Mouse (Mus musculus): ENCODE measurements around the gene Elobl. TPM values are rescaled to one million over a fixed set of nuclear protein-coding genes. Genes with fewer than 3 reads are reported as not detected.

The Elobl gene
- polyA plus RNA-seq, 1 experiment from 2014 or later = not detected

DNA sequence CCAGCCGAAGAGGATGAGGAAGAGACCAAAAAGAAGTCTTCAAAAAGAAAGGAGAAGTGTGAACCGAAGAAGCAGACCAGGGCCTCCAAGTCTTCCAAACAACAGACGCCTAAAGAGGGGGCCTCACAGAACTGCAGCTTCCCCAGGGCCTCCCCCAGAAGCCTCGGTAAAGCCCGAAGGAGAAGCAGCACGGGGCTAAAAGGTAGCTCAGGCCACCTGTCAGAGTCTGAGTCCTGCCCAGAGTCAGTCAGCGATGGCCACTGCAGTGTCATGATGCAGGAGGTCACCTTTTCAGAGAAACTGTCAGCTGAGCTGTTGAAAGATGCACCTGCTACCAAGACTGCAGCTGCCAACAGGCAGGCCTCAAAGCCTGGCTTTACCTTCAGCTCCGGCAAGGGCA is 14.6 kb upstream of the Elobl start:
- H3K9ac ChIP-seq = no peak overlapping the region
- ATAC-seq (ENCODE audit: low FRiP score, low read depth) = no peak
- H3K4me3 ChIP-seq = no peak overlapping the region
- H3K36me3 ChIP-seq = peaks cover 32% of the 10 kb centered on the region
- H3K4me1 ChIP-seq (replicated peaks) = no peaks in the 10 kb centered on the region
- 96% methylated on average over 8 of the region's 8 CpGs for WGBS
- no peaks in the 10 kb centered on the region for H3K27me3 ChIP-seq
- no peaks in the 10 kb centered on the region for H3K9me3 ChIP-seq
- no peak overlapping the region for H3K4me2 ChIP-seq
- H3K27ac ChIP-seq (replicated peaks) = no peak overlapping the region

GRCm38 (mm10) chr11:88977188-88977587 is 10.5 kb upstream of the Elobl start:
- H3K27ac ChIP-seq (replicated peaks) = no peak overlapping the region
- H3K9ac ChIP-seq = no peak overlapping the region
- H3K36me3 ChIP-seq = peaks cover 7% of the 10 kb centered on the region; the same call in 1 of the 2 replicates
- no peak overlapping the region for H3K4me3 ChIP-seq
- WGBS = 96% methylated on average over 5 of the region's 5 CpGs
- peaks cover 14% of the 10 kb centered on the region for H3K4me1 ChIP-seq (replicated peaks)
- H3K4me2 ChIP-seq = no peak overlapping the region
- ATAC-seq (ENCODE audit: low FRiP score, low read depth) = no peak
- H3K9me3 ChIP-seq = no peaks in the 10 kb centered on the region
- H3K27me3 ChIP-seq = no peaks in the 10 kb centered on the region

DNA sequence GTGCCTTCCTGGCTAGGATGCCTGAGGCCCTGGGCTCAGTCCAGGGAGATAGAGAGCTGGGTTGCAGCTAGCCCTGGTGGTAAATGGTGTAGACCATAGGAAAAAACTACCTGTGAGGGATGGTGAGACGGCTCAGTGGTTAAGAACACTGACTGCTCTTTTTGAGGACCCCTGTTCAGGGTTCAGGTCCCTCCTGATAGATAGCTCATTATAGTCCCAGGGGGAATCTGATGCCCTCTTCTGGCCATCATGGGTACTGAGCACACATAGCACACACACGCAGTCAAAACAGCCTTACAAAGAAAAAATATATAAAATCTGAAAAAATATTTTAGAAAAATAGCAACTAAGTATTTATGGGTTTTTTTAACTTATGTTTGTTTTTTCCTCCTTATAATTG is 9.6 kb upstream of the Elobl start:
- Histone ChIP-seq H3K9me3 (no peaks in the 10 kb centered on the region), H3K4me2 (no peak overlapping the region), H3K4me3 (no peak overlapping the region), H3K36me3 (peaks cover under 1% of the 10 kb centered on the region; the same call in 1 of the 2 replicates), H3K9ac (no peak overlapping the region), H3K27me3 (no peaks in the 10 kb centered on the region), H3K27ac (replicated peaks) (no peak overlapping the region), H3K4me1 (replicated peaks) (peaks cover 14% of the 10 kb centered on the region)
- WGBS = 94% methylated on average over 2 of the region's 2 CpGs
- ATAC-seq (ENCODE audit: low FRiP score, low read depth) = no peak

DNA sequence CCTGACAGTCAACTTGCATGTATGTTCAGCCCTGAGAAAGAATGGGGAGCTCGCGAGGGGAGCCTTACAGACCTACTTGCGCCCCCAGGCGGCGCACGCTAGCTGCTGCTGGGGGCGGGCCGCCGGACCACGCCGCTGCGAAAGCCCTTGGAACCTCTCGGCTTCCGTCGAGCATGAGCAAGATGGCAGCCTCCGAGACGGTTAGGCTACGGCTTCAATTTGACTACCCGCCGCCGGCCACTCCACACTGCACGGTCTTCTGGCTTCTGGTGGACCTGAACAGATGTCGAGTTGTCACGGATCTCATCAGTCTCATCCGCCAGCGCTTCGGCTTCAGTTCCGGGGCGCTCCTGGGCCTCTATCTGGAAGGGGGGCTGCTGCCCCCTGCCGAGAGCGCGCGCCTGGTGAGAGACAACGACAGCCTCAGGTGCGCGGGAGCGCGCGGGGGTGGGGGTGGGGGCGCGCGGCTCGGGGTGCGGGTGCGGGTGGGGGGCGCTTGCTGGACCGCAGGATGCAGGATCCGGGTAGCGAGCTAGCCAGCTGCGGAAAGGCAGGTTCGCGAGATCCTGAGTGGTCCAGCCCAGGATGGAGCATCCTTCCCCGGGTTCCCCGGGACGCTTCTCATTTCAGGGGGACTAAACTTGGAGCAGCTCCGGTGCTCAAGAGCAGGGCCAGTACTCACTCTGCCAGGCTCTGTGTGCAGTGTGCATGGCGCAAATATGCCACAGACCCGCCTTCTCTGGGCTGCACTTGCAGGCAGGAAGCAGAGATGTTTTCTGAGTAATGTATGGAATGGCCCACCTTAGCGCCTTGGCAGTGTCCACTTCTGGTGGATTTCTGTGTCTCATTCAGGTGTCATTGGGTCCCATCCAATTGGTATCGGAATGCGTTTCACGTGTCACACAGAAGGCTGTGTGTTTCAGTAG is 7.3 kb upstream of the Elobl start:
- peak; percentile 91 for ATAC-seq (ENCODE audit: low FRiP score, low read depth)
- Histone ChIP-seq H3K4me1 (replicated peaks) (peaks cover 14% of the 10 kb centered on the region), H3K27ac (replicated peaks) (peak overlapping the region; percentile 91), H3K9ac (peak overlapping the region; percentile 71), H3K4me2 (peak overlapping the region; percentile 70), H3K4me3 (peak overlapping the region; percentile 50), H3K36me3 (no peaks in the 10 kb centered on the region), H3K9me3 (no peaks in the 10 kb centered on the region), H3K27me3 (no peaks in the 10 kb centered on the region)
- under 1% methylated on average over 61 of the region's 62 CpGs for WGBS

DNA sequence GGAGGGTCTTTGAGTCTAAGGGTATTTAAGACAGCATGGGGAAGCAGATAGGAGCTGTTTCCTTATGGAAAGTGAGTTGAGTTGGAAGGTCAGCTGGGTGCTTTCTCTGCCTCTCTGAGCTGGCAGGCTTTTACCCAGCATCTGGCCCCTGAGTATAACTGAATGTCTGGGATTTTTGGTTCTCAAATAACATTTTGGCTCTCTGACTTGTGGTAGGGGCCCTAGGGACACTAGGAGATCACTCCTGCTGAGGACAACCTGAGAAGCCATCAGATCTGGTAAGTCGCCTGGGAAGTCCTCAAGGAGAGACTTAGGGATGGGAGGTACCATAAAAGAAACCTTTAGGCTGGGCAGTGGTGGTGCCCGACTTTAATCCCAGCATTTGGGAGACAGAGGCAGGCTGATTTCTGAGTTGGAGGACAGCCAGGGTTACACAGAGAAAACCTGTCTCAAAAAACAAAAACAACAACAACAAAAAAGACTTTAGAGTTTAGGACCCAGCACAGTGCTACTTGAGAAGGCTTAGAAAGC is 3.5 kb upstream of the Elobl start, which contains the start of gene Coil:
Coil (plus strand) TSS at position 51 of the 531 bp plus-strand sequence.
- no peak; the same call in 1 of the 2 replicates for ATAC-seq (ENCODE audit: low FRiP score, low read depth)
- Histone ChIP-seq H3K36me3 (no peaks in the 10 kb centered on the region), H3K4me2 (no peak within 1 kb of the TSS)

GRCm38 (mm10) chr11:88958851-88959250 is 7.9 kb downstream of the Elobl start:
- no peak for ATAC-seq (ENCODE audit: low FRiP score, low read depth)
- H3K9me3 ChIP-seq = no peaks in the 10 kb centered on the region
- WGBS = 87% methylated on average over 3 of the region's 3 CpGs

More for the DNA sequence above, 3.5 kb upstream of the Elobl start, which contains the start of gene Coil:
- Histone ChIP-seq H3K4me3 (no peak within 1 kb of the TSS), H3K27me3 (no peaks in the 10 kb centered on the region), H3K4me1 (replicated peaks) (peaks cover 10% of the 10 kb centered on the region), H3K9ac (no peak within 1 kb of the TSS), H3K27ac (replicated peaks) (no peak within 1 kb of the TSS), H3K9me3 (no peaks in the 10 kb centered on the region)
- WGBS = 43% methylated on average over 2 of the region's 2 CpGs

DNA sequence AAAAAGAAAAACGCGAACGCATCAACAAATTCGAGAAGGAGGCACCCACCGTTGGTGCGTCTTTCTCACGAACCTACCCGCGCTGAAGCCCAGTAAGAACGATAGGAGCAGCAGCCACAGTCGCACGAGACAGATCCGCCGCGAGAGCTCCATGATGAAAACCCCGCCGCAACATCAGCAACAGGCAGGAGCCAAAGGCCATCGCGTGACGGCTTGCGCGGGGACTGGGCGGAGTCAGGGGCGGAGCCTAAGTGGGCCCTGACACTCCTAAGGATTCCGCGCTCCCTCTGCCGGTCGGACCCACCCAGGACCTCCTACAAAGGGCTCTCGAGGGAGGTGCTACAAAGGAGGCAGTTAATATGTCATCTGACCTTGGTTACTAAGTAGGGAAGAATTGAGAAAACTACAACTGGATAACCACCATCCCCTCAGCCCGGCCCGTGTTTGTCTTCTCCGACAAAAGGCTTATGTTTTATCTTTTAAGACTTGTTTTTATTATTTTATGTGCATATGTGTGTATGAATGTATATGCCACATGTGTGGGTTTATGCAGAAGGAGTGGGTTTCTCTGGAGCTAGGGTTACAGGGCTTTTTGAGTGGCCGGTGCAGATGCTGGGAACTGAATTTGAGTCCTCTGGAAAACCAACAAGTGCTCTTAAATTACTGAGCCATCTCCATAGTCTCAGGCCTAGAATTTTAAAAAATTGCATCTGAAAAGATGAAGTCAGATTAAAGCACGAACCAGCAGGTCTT is 11.3 kb downstream of the Elobl start, which contains the start of gene Scpep1:
Scpep1 (minus strand) TSS at position 249 of the 753 bp plus-strand sequence.
- Histone ChIP-seq H3K4me3 (peak within 1 kb of the TSS; percentile 57), H3K27ac (replicated peaks) (peak within 1 kb of the TSS; percentile 67), H3K4me1 (replicated peaks) (peaks cover 13% of the 10 kb centered on the region), H3K9ac (peak within 1 kb of the TSS; percentile 53), H3K27me3 (no peaks in the 10 kb centered on the region), H3K36me3 (no peaks in the 10 kb centered on the region), H3K9me3 (no peaks in the 10 kb centered on the region), H3K4me2 (peak within 1 kb of the TSS; percentile 61)
- 5% methylated on average over 34 of the region's 34 CpGs for WGBS
- peak; percentile 98 for ATAC-seq (ENCODE audit: low FRiP score, low read depth)

More at GRCm38 (mm10) chr11:88958851-88959250, 7.9 kb downstream of the Elobl start:
- Histone ChIP-seq H3K4me1 (replicated peaks) (peaks cover 11% of the 10 kb centered on the region), H3K27ac (replicated peaks) (no peak overlapping the region), H3K36me3 (no peaks in the 10 kb centered on the region), H3K9ac (no peak overlapping the region), H3K4me2 (no peak overlapping the region), H3K4me3 (no peak overlapping the region), H3K27me3 (no peaks in the 10 kb centered on the region)

GRCm38 (mm10) chr11:88954803-88955202 is 11.9 kb downstream of the Elobl start:
- no peak for ATAC-seq (ENCODE audit: low FRiP score, low read depth)
- peak overlapping the region; percentile 53 for H3K9ac ChIP-seq
- H3K36me3 ChIP-seq = no peaks in the 10 kb centered on the region
- H3K27ac ChIP-seq (replicated peaks) = peak overlapping the region; percentile 67
- no peaks in the 10 kb centered on the region for H3K9me3 ChIP-seq
- peaks cover 13% of the 10 kb centered on the region for H3K4me1 ChIP-seq (replicated peaks)
- peak overlapping the region; percentile 61 for H3K4me2 ChIP-seq
- H3K27me3 ChIP-seq = no peaks in the 10 kb centered on the region
- 0% methylated on average over 4 of the region's 4 CpGs for whole genome bisulfite sequencing
- H3K4me3 ChIP-seq = peak overlapping the region; percentile 57

GRCm38 (mm10) chr11:88953582-88953981 is 13.1 kb downstream of the Elobl start:
- H3K9ac ChIP-seq = no peak overlapping the region
- no peak overlapping the region for H3K4me3 ChIP-seq
- WGBS = 88% methylated on average over 3 of the region's 3 CpGs
- peak overlapping the region; percentile 61 for H3K4me2 ChIP-seq
- no peaks in the 10 kb centered on the region for H3K9me3 ChIP-seq
- peaks cover 5% of the 10 kb centered on the region; the same call in 1 of the 2 replicates for H3K36me3 ChIP-seq
- no peak overlapping the region for H3K27ac ChIP-seq (replicated peaks)
- ATAC-seq (ENCODE audit: low FRiP score, low read depth) = no peak
- no peaks in the 10 kb centered on the region for H3K27me3 ChIP-seq
- H3K4me1 ChIP-seq (replicated peaks) = peaks cover 13% of the 10 kb centered on the region

DNA sequence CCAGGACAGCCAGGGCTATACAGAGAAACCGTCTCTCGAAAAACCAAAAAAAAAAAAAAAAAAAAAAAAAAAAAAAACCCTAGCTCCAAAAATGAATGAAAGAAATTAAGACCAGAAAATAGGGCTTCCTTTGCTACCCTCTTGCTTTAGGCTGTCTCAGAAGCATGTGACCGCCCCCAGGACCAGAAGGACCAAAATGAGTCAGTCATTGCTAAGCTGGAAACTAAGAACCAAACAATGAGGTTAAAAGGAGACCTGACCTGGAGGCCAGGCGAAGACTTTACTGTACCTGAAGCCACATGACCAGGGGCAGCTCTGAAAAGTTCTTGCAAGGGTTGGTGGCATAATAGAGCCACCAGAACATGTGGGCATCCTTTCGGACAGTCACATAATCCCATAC is 14.6 kb downstream of the Elobl start:
- no peaks in the 10 kb centered on the region for H3K9me3 ChIP-seq
- ATAC-seq (ENCODE audit: low FRiP score, low read depth) = no peak

DNA sequence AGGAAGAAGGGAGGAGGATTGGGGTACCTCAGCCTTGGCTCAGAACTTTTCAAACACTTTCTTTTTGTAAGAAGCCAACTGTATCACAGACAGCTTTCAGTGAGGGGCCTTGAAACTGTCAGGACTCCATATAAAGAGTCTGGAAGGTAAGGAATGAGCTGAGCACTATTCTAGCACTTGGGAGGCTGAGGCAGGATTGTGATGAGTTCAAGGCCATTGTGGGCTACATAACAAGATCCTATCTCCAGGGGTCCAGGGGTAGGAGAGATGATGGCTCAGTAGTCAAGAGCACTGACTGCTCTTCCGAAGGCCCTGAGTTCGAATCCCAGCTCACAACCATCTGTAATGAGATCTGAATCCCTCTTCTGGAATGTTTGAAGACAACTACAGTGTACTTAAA is 15.2 kb downstream of the Elobl start:
- 98% methylated on average over 2 of the region's 2 CpGs for WGBS
- H3K36me3 ChIP-seq = peaks cover 5% of the 10 kb centered on the region; the same call in 1 of the 2 replicates
- no peak overlapping the region for H3K4me2 ChIP-seq
- no peak for ATAC-seq (ENCODE audit: low FRiP score, low read depth)
- no peaks in the 10 kb centered on the region for H3K27me3 ChIP-seq
- H3K9ac ChIP-seq = no peak overlapping the region
- H3K4me1 ChIP-seq (replicated peaks) = peaks cover 13% of the 10 kb centered on the region
- H3K9me3 ChIP-seq = no peaks in the 10 kb centered on the region
- H3K4me3 ChIP-seq = no peak overlapping the region
- H3K27ac ChIP-seq (replicated peaks) = no peak overlapping the region

More for the DNA sequence above, 14.6 kb downstream of the Elobl start:
- H3K4me2 ChIP-seq = no peak overlapping the region
- peaks cover 5% of the 10 kb centered on the region; the same call in 1 of the 2 replicates for H3K36me3 ChIP-seq
- no peak overlapping the region for H3K4me3 ChIP-seq
- no peak overlapping the region for H3K27ac ChIP-seq (replicated peaks)
- no peaks in the 10 kb centered on the region for H3K27me3 ChIP-seq
- H3K9ac ChIP-seq = no peak overlapping the region
- H3K4me1 ChIP-seq (replicated peaks) = peaks cover 13% of the 10 kb centered on the region
- WGBS = 95% methylated on average over 5 of the region's 5 CpGs
